Mouse (Mus musculus) frontal cortex, postnatal 25 days (tissue): ENCODE data around the gene St3gal3.

Experiments used
- DNase-seq, 2 experiments: peaks; one replicate each; pipeline ENCODE4 v3.0.0; 2022; ENCODE audit warnings: low spot score in 2 of 2

Gene St3gal3

DNA sequence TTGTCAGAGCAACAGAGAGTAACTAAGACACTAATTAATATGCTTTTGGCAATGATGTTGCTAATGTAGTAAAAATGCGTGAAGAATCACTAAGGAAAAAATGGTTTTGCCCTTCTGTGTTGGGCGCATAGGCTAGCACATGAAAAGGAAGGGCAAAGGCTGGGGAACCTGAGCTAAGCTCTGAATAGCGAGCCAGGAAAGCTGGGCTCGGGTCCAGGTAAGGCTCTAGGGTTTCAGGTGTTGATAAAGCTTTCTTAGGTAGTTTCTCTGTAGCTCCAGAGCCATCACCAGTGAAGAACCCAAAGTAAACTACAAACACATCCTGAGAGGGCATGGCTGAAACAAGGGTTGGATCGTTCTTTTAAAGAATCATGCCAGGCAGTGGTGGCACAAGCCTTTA lies 6.8 kb upstream of the St3gal3 start:
- DNase-seq, result no peak

DNA sequence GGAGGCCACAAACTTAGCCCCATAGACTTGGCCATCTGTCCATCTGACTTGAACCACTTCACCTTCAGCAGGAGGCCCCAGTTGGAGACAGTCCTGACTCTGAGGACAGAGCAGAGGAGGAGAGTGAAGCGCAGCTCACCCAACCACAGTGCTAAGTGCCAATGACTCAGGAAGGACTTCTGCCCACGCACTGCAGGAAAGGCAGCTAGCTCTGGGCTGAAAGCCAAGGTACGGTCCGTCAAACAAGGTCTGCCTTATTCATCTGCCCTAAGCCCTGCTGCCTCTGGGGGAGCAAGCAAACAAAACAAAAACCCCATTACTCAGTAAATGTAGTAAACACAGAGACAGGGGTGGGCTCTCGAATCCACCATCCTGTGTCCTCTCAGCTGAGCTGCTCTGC lies 4.2 kb upstream of the St3gal3 start:
- DNase-seq, result peak; percentile 23 to 53

DNA sequence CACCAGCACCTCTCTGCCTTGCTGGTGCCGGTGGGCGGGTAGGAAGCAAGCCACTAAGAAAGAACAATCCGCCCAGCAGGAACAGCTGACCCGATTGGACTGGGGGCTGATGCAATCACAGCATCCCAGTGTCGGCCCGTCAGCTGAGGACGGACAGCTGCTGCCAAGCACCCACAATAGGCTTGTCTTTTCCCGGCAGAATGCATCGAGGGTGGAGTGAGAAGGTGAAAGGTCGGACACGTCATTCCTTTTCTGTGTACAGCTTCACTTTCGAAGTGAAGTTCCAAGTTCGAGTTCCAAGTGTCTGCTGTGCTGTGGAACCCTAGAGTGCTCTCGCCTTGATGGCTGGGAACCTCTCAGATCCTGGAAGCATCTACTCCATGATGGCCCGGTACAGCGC lies 3.1 kb upstream of the St3gal3 start:
- DNase-seq, result no peak

DNA sequence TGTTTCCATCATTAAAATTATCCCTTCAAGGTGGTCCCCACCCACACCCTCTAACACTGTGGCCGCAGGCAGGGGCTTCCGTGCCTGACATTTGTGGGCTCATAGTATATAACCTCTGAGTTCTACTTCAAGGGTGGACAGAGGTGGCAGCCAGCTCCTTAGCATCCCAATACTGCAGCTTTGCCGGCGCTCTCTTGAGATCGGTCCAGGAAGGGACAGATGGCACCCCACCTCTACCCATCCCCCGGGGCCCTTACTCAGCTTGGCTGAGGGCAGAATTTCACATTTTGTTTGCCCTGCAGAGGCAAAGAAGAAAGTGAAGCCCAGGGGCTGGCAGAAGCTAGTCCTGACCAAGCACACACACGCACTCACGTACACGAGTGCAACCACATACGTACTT lies 2.6 kb upstream of the St3gal3 start:
- DNase-seq, result no peak

DNA sequence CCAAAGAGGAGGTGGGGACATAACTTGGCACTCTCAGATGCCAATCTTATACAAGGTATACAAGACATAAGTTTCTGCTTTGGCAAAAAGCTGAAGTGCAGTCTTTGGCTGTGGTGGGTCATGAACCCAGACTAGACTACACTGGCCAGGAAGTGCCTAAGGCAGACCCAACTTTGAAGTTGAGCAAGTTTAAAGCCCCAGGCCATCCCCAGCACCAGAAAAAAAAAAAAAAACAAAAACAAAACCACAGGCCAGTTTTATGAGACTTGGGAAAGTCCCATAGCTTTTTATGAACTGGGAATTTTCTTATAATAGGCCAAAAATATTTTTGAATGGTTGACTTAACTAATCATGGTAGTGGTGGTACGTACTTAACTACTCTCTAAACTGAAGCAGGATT lies 700 bp upstream of the St3gal3 start:
- DNase-seq, result no peak

DNA sequence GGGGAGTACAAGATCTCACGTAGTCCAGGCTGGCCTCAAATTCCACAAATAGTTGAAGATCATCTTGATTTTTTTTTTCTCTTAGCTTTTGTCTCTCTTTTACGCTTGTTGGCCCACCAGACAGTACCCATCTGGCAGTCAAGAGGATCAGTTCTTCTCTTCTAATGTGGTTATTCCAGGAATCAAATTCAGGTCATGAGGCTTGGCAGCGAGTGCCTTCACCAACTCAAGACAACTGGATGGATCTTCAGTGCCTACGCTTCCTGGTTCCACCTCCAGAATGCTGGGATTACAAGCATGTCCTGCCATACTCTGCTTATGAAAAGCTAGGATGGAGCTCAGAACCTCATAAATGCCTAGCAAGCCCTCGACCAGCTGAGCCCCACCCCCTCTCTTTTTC lies 3.4 kb downstream of the St3gal3 start:
- no peak for DNase-seq

DNA sequence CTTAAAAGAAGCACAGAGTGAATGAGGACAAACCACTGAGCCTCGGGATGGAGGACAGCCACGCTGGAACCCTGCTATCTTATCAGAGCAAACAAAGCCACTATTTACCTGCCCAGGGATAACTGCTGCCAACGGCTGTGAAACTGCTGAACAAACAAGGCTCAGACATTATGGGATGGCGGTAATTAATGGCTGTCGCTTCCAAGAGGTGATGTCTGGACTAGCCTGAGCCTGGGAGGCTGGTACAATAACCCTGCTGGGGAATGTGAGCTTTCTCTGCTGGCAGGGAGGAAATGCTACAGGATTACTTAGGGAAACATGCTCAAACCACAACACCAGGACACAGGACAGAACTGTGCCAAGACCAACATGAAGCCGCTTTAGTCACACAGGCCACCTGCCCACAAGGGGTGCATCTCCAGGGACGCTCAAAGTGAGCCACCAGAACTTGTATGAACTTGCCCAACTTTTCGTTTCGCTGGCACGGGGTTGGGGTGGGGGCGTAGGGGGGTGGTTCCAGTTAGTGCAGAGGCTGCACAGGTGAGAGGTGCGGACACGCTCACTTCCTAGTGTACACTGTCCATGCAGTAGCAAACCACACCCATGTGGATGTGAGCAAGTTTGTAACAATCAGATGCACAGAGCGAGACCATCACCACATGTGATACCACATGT lies 11.5 kb downstream of the St3gal3 start:
- DNase-seq, result no peak

DNA sequence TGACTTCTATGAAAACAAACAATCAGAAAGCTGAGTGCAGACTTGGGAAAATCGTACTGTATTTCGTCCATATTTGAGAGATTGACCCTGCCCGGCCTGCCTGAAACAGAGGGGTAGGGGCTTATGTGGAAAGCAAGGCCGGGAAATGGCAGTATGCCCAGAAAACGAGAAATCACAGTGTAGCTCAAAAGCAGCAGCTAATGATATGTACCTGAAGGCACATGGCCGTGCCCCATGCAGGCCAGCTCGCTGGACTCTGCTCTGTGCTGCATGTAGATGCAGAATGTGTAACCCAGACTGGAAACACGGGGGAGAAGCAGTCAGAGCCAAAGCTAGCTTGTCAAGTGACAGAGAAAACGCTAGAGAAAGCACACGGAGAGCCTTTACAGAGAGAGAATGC lies 12.6 kb downstream of the St3gal3 start:
- no peak for DNase-seq

DNA sequence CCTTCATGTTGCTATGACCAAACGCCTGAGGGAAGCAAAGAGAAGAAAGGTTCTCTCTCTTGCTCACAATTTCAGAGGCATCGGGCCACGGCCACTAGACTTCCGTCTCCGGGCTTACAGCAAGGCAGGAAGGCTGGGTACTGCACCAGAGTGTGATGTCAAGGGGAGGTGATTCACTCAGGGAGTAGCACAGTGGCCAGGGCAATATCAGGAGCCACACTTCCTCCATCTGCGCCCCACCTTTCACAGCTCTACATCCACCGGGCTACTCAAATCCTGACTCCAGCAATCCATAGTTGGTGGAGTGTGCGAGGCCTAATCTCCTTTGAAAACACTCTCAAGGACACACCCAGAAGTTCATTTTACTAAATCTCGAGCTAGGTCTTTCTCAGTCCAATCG lies 17.1 kb downstream of the St3gal3 start:
- no peak for DNase-seq

DNA sequence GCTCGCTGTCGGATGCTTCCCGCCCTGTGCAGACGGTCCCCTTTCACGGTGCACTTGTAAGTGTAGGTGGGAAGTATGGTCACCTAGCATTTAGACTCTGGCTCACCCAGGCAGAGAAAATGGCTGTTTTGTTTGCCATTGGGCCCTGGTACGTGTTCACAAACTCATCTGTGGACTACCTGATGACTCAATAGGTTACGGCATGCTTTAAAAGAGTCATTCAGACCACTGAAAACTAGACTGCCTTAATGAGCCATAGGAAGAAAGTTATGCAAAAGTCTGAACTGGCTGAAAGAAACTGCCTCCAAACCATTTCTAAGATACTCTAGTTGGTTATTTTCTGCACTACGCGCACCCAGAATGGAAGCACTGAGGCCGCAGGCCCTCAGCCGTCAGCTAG lies 18.6 kb downstream of the St3gal3 start:
- no peak for DNase-seq

DNA sequence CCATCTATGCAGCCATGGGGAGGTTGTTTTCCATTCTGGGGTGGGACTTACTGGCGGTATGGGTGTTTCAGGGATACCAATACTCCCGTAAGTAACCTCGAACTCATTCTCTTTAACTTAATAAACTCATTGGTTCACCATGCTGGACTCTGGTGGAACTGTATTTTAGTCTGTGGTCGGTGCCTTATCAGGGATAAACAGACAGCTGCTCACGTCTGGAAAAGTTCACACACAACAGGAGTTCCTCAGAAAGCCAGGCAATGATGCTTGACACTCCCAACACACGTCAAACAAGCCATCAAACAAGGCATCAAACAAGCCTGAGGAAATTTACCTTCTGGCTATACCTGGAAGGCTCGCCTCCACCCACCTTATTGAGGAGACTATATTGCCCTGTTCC lies 19.6 kb downstream of the St3gal3 start:
- DNase-seq, result no peak

DNA sequence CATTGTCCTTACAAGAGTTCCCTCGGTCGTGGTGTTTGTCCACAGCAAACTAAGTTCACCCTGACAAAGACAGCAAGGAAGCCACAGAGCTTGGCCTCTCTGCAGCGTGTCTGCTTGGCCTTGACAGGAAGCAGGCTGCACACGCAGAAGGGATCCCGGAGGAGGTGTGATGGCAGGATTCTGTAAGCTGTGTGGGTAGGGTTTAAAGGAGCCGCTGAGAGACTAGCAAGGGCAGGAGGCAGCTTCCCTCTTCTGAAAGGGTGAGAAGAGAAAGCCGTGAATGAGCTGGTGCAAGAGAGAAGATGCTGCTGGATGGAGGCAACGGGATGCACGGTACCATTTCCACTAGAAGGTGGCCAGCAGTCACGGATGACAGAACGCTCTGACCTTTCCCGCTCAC lies 22.1 kb downstream of the St3gal3 start:
- no peak for DNase-seq

DNA sequence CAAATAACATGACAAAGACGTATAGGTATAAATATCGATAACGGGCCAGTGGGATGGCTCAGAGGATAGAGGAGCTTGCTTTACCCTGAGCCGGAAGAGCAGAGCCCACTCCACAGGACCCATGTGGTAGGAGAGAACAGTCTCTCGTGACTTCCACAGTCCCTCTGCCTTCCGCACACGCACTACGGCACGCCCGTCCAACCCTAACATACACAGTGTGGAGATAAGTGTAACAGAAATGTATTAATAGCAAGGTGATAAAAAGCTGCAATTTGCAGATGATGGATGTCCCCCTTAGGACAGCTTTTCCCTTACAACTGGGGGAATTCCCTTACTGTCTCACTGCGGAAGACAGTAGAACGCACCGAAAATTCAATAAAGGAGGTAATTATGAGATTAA lies 25.1 kb downstream of the St3gal3 start:
- DNase-seq, result no peak

DNA sequence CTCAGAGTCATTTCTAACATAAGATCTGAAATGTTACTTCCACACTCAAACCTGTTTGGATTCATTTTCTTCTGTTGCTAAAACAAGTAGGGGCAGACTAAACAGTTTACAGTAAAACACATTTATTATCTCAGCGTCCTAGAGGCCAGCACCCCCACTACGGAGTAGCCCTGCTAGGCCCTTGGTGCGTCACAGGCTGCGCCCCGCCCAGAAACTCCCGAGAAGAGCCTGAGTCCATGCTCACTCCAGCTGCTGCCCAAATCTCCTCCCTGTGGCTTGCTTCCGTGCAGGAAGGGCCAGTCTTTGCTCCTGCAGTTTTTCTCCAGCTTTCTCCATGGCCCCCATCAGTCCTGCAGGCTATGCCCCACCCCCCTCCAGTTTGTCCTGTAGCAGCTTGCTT lies 25.9 kb downstream of the St3gal3 start:
- no peak for DNase-seq

DNA sequence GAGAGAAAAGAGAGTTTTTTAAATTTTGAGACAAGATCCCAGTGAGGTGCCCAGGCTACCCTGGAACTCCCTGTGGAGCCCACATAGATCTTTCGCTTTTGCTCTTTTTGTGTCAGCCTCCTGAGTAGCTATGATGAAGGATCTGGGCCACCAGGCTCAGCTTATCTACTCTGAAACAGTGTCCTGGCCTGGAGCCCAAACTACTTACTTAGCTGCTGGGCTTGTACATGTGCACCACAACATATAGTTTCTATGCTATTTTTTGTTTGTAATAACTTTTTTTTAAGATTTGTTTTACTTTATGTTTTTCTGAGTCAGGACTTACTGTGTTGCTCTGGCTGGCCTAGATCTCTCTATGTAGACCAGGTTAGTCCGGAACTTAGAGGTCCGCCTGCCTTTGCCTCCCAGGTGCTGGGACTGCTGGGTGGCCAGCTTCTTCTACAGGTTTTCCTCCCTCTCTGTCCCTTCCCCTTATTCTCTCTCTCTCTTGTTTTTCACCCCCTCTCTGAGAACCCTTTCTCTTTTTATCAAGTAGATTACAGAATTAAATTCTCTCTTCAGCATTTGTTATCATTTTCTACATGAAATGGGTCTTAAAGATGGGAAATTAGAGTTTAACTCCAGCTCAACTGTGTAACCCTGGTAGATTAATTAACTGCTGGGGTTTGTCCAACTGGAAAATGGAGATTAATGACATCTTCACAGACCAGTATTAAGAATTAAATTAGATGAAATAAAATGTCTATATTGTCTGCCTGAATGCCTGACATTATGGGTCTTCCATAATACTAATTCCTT lies 29.3 kb downstream of the St3gal3 start:
- no peak for DNase-seq

DNA sequence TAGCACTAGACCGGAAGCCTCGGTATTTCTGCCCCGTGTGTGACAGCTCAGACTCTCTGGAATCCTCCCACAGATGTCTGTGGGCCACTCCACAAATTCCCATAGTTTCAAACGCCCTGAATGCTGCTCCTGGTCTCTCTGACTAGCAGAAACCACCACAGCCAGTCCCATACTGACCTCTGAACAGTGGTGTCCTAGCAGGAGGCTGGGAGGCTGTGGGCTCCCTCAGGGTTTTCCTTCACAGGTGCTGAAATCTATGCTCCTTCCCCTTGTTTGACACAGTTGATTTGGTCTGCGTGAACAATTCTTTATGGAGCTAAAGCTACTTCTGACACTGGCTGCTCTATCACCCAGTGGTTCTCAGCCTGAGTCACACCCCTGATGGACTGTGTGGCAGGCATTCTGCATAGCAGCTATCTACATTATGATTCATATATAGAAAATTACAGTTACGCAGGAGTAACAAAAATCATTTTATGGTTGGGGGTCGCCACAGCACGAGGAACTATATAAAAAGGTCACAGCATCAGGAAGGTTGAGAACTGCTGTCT lies 31.4 kb downstream of the St3gal3 start:
- no peak for DNase-seq

DNA sequence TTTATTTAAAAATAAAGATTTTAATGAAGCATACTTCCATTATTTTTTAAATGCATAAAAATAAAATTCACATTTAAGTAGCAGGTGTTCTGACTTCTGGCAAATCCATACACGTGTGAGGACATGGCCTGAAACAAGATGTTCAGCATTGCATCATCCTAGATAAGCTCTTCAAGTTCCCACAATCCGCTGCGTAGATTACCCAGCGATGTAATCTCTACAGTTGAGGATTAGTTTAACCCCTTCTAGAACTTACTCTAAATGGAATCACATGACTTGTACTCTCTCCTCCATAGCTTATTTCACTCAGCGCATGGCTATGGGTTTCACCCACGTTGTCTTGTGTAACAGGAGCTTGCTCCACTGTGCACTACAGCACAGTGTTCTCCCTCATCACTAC lies 33.2 kb downstream of the St3gal3 start:
- no peak for DNase-seq

DNA sequence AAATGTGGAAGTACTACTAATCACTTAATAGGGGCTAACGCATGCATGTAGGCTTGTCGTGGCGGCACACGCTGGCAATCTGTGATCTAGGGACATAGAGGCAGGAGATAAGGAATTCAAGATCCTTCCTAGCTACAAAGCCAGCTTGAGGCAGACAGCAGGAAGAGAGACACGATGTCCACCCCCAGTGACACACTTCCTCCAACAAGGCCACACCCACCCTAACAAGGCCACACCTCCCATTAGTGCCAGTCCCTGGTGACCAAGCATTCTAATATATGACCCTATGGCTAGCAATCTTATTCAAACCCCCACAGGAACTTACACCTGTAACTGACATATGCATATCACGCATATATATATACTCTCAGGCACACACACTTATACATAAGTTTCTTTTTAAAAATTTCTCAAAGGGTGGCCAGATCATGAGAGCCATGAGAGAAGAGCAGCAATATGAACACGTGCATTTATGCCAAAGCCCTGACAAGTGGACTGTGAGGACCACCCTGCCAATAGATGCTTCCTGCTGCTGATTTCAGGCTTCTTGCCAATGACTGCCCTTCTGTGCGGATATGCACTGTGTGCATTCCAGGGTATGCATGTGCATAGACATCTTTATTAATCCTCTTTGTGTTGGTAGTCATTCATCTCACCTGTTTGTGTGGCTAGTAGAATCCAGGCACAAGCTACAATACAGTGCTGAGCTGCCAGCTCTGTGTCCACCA lies 34.9 kb downstream of the St3gal3 start:
- no peak for DNase-seq

DNA sequence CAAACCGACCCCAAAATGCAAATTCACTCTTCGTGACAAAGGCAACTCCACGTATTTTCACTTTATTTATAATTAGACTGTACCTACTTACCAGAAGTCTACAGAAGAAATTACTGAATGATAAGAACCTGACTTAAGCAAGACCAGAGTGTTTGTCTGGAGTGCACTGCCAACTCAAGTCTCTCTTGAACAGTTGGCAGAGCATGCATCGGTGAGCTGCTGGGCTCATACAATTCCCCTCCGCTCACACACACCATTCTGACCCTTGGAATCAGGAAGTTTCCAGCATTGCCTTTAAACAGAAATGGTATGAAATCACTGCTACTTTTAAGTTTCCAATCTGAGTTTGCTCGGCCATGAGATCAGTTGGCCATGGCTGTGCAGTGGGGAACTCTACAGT lies 36.1 kb downstream of the St3gal3 start:
- DNase-seq, result no peak

DNA sequence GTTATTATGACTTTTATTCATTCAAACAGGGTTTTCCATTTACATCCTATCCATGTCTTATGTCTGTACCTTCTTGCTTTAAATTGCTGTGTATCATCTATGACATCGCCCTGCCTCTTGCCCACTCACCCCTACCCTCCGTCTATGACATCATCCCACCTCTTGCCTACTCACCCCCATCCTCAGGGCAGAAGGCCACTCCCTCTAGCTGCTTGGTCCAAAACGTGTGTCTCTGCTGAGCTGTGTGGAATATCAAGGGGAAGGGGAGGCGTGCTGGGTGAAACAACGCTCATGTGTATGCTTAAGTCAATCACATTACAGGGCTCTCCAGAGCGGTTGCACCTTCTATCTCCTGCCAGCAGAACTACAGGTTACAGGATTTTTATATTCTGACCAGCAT lies 38.6 kb downstream of the St3gal3 start:
- no peak for DNase-seq

DNA sequence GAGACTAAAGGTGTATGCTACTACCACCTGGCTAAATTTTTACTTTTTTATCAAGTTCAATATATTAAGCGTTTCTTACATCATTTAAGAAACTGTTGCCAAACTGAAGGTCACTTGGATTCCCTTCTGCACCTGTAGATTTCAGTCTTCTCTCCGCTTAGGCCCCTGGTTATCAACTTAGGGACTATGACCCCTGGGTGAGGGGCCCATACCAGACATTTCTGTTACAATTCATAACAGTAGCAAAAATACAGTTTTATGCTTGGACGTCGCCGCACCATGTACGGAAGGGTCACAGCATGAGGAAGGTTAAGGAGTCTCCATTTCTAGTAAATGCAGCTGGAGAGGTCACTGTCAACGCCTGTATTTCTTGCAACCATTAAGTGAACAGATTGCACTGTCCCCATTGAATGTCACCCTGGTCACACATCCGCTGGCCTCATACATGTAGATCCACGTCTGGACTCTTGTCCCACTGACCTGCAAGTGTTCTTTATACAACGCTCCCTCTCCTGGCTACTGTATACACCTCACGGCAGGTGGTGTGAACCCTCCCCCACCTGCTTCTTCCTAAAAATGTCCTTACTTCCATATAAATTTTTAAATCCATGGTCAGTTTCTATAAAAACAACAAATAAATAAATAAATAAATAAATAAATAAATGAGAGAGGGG lies 41.8 kb downstream of the St3gal3 start:
- DNase-seq, result no peak

DNA sequence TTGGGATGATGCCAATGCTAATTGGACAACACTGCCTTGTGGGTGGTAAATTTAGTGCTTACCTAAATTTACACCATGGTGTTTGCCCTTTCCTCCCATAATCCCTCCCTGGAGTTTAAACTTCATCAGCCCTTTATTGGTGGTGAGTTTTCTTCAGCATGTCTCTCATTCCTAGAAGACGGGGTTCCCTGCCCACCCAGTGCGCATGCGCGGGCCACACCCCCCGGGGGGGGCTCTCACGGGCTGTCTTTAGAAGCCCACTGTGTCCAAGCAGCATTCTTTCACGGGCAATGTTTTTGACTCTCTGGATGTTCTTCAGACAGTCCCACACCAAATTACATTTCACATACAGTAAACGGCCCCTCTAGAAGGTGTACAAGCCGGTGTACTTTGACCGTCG lies 44.3 kb downstream of the St3gal3 start:
- DNase-seq, result no peak
